In the genomic region with DNA sequence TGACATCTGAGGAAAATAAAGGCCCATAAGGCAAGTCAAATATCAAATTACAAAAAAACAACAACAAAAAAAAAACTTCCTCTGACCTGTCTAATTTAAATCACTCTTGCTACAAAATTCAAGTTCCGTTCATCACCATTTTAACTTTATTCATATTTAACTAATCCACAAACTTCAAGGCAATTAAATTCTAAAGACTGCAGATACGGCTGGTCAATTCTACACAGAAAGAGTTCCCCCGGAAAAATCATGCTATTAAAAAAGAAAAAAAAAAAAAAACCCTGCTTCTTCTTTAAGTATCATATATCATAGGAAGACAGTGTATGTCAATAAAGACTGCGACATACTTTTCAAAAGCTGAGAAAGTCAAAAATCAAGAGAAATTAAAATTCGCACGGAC, we compare ENCODE assay signal across 10 mouse cellular contexts. TPM values are rescaled to one million over a fixed set of nuclear protein-coding genes. Genes with fewer than 3 reads are reported as not detected.
A peak's percentile ranks its signal among the peaks of the same experiment; 100 is the strongest.
DNase-seq lines count a peak whose midpoint lies in the region; ATAC-seq and TF ChIP-seq lines count a peak whose summit lies in the region.
"Had no signal": no experiment of that assay in that cellular context is flagged by ENCODE, and none has a peak within 500 bp of the region (broad histone marks: within the 10 kb centered on the region; RNA-seq: fewer than 3 reads in every experiment).

No protein-coding gene starts in this region.

- TF ChIP-seq EP300 in liver, postnatal 0 days (IDR thresholded peaks at IDR 0.05; ENCODE audit: low read depth), result no peak

- H3K27me3 ChIP-seq in heart, embryonic 12.5 days (replicated peaks), result no peaks in the 10 kb centered on the region
- H3K27me3 ChIP-seq in E14TG2a.4 (ENCODE audit: insufficient read depth, low read length), result no peaks in the 10 kb centered on the region
- no peaks in the 10 kb centered on the region for H3K27me3 ChIP-seq in forebrain, embryonic 16.5 days (replicated peaks; ENCODE audit: control insufficient read depth, insufficient read depth, low read length)
- H3K27me3 ChIP-seq in liver, postnatal 0 days (ENCODE audit: insufficient read depth, low read length), result no peaks in the 10 kb centered on the region

- H3K9me3 ChIP-seq in heart, embryonic 12.5 days (replicated peaks), result no peaks in the 10 kb centered on the region
- H3K9me3 ChIP-seq in E14TG2a.4 (ENCODE audit: low read length), result no peaks in the 10 kb centered on the region
- H3K9me3 ChIP-seq in forebrain, embryonic 16.5 days (ENCODE audit: control insufficient read depth, low read length), result no peaks in the 10 kb centered on the region
- H3K9me3 ChIP-seq in liver, postnatal 0 days (ENCODE audit: low read length), result no peaks in the 10 kb centered on the region

- DNase-seq in heart, adult 9 months (ENCODE audit: low spot score in 2 of 2), result no peak
- DNase-seq in liver, postnatal 0 days, result no peak
- no peak for DNase-seq in left cerebral cortex, adult 8-10 months (ENCODE audit: low spot score in 2 of 2)
- DNase-seq in urinary bladder, postnatal 36 days (ENCODE audit: low spot score in 2 of 2), result no peak
- DNase-seq in spleen, adult 12 weeks (ENCODE audit: low spot score), result no peak
- DNase-seq: cerebellum, adult 9-10 months had no signal

- no peak for TF ChIP-seq CTCF in E14TG2a.4 (conservative IDR thresholded peaks at IDR 0.05; ENCODE audit: low read length)
- no peak for TF ChIP-seq CTCF in liver, postnatal 0 days (IDR thresholded peaks at IDR 0.05; ENCODE audit: low read depth)

- H3K4me1 ChIP-seq in heart, embryonic 12.5 days (replicated peaks), result peaks cover 15% of the 10 kb centered on the region
- peaks cover 77% of the 10 kb centered on the region for H3K4me1 ChIP-seq in E14TG2a.4 (replicated peaks; ENCODE audit: low read depth, low read length)
- peaks cover 14% of the 10 kb centered on the region for H3K4me1 ChIP-seq in forebrain, embryonic 16.5 days (replicated peaks; ENCODE audit: control insufficient read depth, insufficient read depth, low read length)
- H3K4me1 ChIP-seq in liver, postnatal 0 days (ENCODE audit: insufficient read depth), result peaks cover 16% of the 10 kb centered on the region

- peak overlapping the region; percentile 98; the same call in 1 of the 2 replicates for H3K27ac ChIP-seq in heart, embryonic 12.5 days (ENCODE audit: poor library complexity, severe bottlenecking)
- H3K27ac ChIP-seq in forebrain, embryonic 16.5 days (ENCODE audit: low read length), result no peak overlapping the region; the same call in 1 of the 2 replicates
- peak overlapping the region; percentile 100 for H3K27ac ChIP-seq in liver, postnatal 0 days (ENCODE audit: low read depth)

- H3K4me2 ChIP-seq in heart, embryonic 12.5 days, result peak overlapping the region; percentile 69
- peak overlapping the region; percentile 86 for H3K4me2 ChIP-seq in forebrain, embryonic 16.5 days (ENCODE audit: low read length)
- H3K4me2 ChIP-seq in liver, postnatal 0 days (ENCODE audit: low read depth, low read length), result peak overlapping the region; percentile 75

- peak overlapping the region; percentile 87 for H3K4me3 ChIP-seq in heart, embryonic 12.5 days
- H3K4me3 ChIP-seq in E14TG2a.4 (replicated peaks; ENCODE audit: low read length), result peak overlapping the region; percentile 99
- peak overlapping the region; percentile 95 for H3K4me3 ChIP-seq in forebrain, embryonic 16.5 days (replicated peaks; ENCODE audit: low read length)
- peak overlapping the region; percentile 99 for H3K4me3 ChIP-seq in liver, postnatal 0 days (ENCODE audit: low read depth, low read length)

- peak overlapping the region; percentile 94 for H3K9ac ChIP-seq in heart, embryonic 12.5 days
- peak overlapping the region; percentile 93 for H3K9ac ChIP-seq in forebrain, embryonic 16.5 days (replicated peaks; ENCODE audit: low read depth, low read length)
- peak overlapping the region; percentile 100 for H3K9ac ChIP-seq in liver, postnatal 0 days (replicated peaks)

- ATAC-seq in heart, embryonic 12.5 days (ENCODE audit: insufficient number of reproducible peaks, low FRiP score), result no peak
- ATAC-seq in forebrain, embryonic 16.5 days, result no peak
- ATAC-seq in liver, postnatal 0 days, result no peak

- 22% methylated on average over 6 of the region's 6 CpGs for WGBS in heart, embryonic 12.5 days
- 26% methylated on average over 6 of the region's 6 CpGs for WGBS in forebrain, embryonic 16.5 days
- WGBS in liver, postnatal 0 days (ENCODE audit: insufficient replicate concordance), result 15% methylated on average over 6 of the region's 6 CpGs

- peaks cover 31% of the 10 kb centered on the region for H3K36me3 ChIP-seq in heart, embryonic 12.5 days
- H3K36me3 ChIP-seq in E14TG2a.4 (ENCODE audit: insufficient read depth, low read length), result peaks cover 48% of the 10 kb centered on the region
- H3K36me3 ChIP-seq in forebrain, embryonic 16.5 days (ENCODE audit: control insufficient read depth, insufficient read depth), result peaks cover 8% of the 10 kb centered on the region
- peaks cover 39% of the 10 kb centered on the region for H3K36me3 ChIP-seq in liver, postnatal 0 days (replicated peaks; ENCODE audit: insufficient read depth, low read length)

RNA-seq across cellular contexts. Expression of a gene that starts 1.0 kb away (rescaled TPM):
- 30.5 and 33.0 TPM in 2 replicates for polyA plus RNA-seq in heart, embryonic 12.5 days (2016; fragmentation: Nextera tagmentation; extraction: Ambion mirVana)
- polyA plus RNA-seq in forebrain, embryonic 16.5 days (2015; fragmentation: Nextera tagmentation; extraction: Ambion mirVana), result 33.2 and 39.6 TPM in 2 replicates
- 18.9 and 21.7 TPM in 2 replicates for polyA plus RNA-seq in liver, postnatal 0 days (2015; fragmentation: Nextera tagmentation; extraction: Ambion mirVana)
- total RNA-seq in left cerebral cortex, adult 8-10 months (2022), result 10 to 100 TPM; 33.2 to 38.1 (median 36.3) TPM

RNA-seq across cellular contexts. Expression of a gene that starts 17.9 kb away (rescaled TPM):
- not detected in 2 replicates for polyA plus RNA-seq in heart, embryonic 12.5 days (2016; fragmentation: Nextera tagmentation; extraction: Ambion mirVana)
- not detected in 2 replicates for polyA plus RNA-seq in forebrain, embryonic 16.5 days (2015; fragmentation: Nextera tagmentation; extraction: Ambion mirVana)
- not detected in 2 replicates for polyA plus RNA-seq in liver, postnatal 0 days (2015; fragmentation: Nextera tagmentation; extraction: Ambion mirVana)
- total RNA-seq in left cerebral cortex, adult 8-10 months (2022), result not detected
- polyA plus RNA-seq: CD4-positive, CD25-positive, alpha-beta regulatory T cell, adult 4 months had no signal
